Mouse (Mus musculus): ENCODE data around the gene Tmem231.

DNA sequence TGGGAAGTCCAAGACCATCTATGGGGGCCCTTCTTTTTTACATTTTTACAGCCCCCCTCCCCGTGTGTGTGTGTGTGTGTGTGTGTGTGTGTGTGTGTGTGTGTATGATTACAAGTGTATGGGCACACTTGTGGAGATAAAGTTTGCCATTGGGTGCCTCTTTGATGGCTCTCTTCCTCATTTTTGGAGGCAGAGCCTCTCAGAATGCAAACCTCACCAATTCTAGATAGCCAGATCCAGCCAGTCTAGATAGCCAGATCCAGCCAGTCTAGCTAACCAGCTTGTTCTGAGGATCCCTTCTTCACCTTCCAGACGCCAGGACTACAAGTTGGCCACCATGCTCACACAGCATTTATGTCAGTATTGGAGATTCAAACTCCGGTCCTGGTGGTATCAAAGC is 62.4 kb downstream of the Tmem231 start:
- TF ChIP-seq POU5F1 (IDR thresholded peaks at IDR 0.05; ENCODE audit: borderline replicate concordance, low read length): no peak
- TF ChIP-seq CTCF (conservative IDR thresholded peaks at IDR 0.05; ENCODE audit: low read length): no peak
- TF ChIP-seq NANOG (IDR thresholded peaks at IDR 0.05; ENCODE audit: borderline replicate concordance, low read length): no peak

Data from E14TG2a.4 (cell line).